Mouse (Mus musculus) embryonic facial prominence, embryonic 10.5 days (tissue): Measurements from ENCODE around the gene Capzb. TPM values are rescaled to one million over a fixed set of nuclear protein-coding genes. Genes with fewer than 3 reads are reported as not detected.

ENCODE experiments used
- DNase-seq: peaks from one replicate; pipeline ENCODE4 v3.0.0-alpha.2; 2017; ENCODE audit warnings: low spot score
- H3K27ac ChIP-seq: fragments of 300-500 bp; sonication (generic); replicated peaks from 2 replicates; pipeline ENCODE4 v1.5.1; 2016; ENCODE audit warnings: mild to moderate bottlenecking
- H3K27me3 ChIP-seq: fragments of 300-500 bp; sonication (generic); replicated peaks from 2 replicates; pipeline ENCODE4 v1.6.1; 2016; ENCODE audit warnings: low read depth, mild to moderate bottlenecking; ENCODE audit not compliant: poor library complexity, severe bottlenecking
- H3K36me3 ChIP-seq: fragments of 300-500 bp; sonication (generic); replicated peaks from 2 replicates; pipeline ENCODE4 v1.6.1; 2016; ENCODE audit warnings: mild to moderate bottlenecking, moderate library complexity
- H3K4me1 ChIP-seq: fragments of 300-500 bp; sonication (generic); 2 replicates; pipeline ENCODE4 v1.6.1; 2016
- H3K4me3 ChIP-seq: fragments of 300-500 bp; sonication (generic); 2 replicates; pipeline ENCODE4 v1.5.1; 2016; ENCODE audit warnings: mild to moderate bottlenecking, moderate library complexity
- H3K9me3 ChIP-seq: fragments of 300-500 bp; sonication (generic); 2 replicates; pipeline ENCODE4 v1.6.1; 2016; ENCODE audit warnings: mild to moderate bottlenecking
- WGBS: fragments of 180-500 bp; shearing (Covaris S2); methylation state at CpG from one replicate; pipeline ENCODE4 v1.1.7; 2016; 5-methylcytosine and 5-hydroxymethylcytosine counted together
- polyA plus RNA-seq: library from polyadenylated mRNA; unstranded; fragments of >200 nt; fragmentation: Nextera tagmentation; extraction: Ambion mirVana; gene quantifications from 2 replicates; pipeline ENCODE4 v1.2.1, GENCODE M21; 2016

Capzb gene
- polyA plus RNA-seq, 1 experiment from 2014 or later = 409 TPM

GRCm38 (mm10) chr4:139167107-139167506, 25.6 kb upstream of the Capzb start:
- peaks cover 22% of the 10 kb centered on the region for H3K4me1 ChIP-seq
- no peaks in the 10 kb centered on the region for H3K36me3 ChIP-seq
- WGBS = 75% methylated on average over 8 of the region's 8 CpGs
- no peak overlapping the region for H3K4me3 ChIP-seq
- no peak for DNase-seq
- H3K27me3 ChIP-seq = no peaks in the 10 kb centered on the region
- H3K27ac ChIP-seq = 0 out of 2 replicates have a peak overlapping the region, but pooled peaks have one; percentile 1
- no peaks in the 10 kb centered on the region for H3K9me3 ChIP-seq

- H3K27me3 ChIP-seq = no peaks in the 10 kb centered on the region
- H3K36me3 ChIP-seq = no peaks in the 10 kb centered on the region
- no peak overlapping the region for H3K4me3 ChIP-seq
- WGBS = 80% methylated on average over 15 of the region's 15 CpGs
- peak overlapping the region; percentile 45 for H3K27ac ChIP-seq
- peak; percentile 60 for DNase-seq
- peaks cover 22% of the 10 kb centered on the region for H3K4me1 ChIP-seq
- H3K9me3 ChIP-seq = no peaks in the 10 kb centered on the region
Observed at GRCm38 (mm10) chr4:139168985-139169747, 23.5 kb upstream of the Capzb start.

DNA sequence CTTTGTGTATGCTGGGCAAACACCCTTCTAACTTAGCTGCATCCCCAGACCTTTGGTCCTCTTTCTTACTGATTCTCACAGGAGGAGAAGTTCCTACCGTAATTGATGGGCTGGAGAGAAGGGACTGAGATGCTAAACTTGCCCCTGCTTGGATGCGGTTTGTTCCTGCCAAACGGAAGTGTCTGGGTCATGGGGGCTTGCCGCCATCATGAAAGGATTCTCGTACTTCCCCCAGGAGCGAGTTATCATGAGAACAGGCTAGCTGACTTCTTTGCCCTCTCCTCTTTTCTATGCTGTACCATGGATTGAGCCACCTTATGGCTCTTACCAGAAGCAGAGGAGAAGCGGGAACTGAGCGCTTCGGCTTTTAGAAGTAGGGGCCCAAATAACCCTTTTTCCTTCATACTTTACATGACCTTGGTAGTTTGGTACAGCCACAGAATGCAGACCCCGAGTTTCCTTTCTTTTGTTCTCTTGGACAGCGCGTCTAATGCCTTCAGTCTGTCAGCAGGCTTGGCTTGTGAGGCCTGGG, 22.9 kb upstream of the Capzb start:
- H3K27me3 ChIP-seq = no peaks in the 10 kb centered on the region
- H3K4me3 ChIP-seq = no peak overlapping the region
- DNase-seq = peak; percentile 22
- H3K4me1 ChIP-seq = peaks cover 22% of the 10 kb centered on the region
- H3K9me3 ChIP-seq = no peaks in the 10 kb centered on the region
- WGBS = 53% methylated on average over 12 of the region's 12 CpGs
- no peaks in the 10 kb centered on the region for H3K36me3 ChIP-seq
- peak overlapping the region; percentile 45 for H3K27ac ChIP-seq

GRCm38 (mm10) chr4:139175061-139175971, 17.4 kb upstream of the Capzb start:
- H3K27me3 ChIP-seq = no peaks in the 10 kb centered on the region
- H3K4me3 ChIP-seq = no peak overlapping the region
- peaks cover 10% of the 10 kb centered on the region; the same call in 1 of the 2 replicates for H3K9me3 ChIP-seq
- H3K27ac ChIP-seq = no peak overlapping the region
- no peaks in the 10 kb centered on the region for H3K36me3 ChIP-seq
- WGBS = 64% methylated on average over 20 of the region's 20 CpGs
- H3K4me1 ChIP-seq = peaks cover 19% of the 10 kb centered on the region
- DNase-seq = peak; percentile 16

- no peak overlapping the region for H3K27ac ChIP-seq
- 77% methylated on average over 6 of the region's 6 CpGs for WGBS
- no peak for DNase-seq
- H3K9me3 ChIP-seq = peaks cover 10% of the 10 kb centered on the region; the same call in 1 of the 2 replicates
- peaks cover 19% of the 10 kb centered on the region for H3K4me1 ChIP-seq
- no peaks in the 10 kb centered on the region for H3K27me3 ChIP-seq
- H3K36me3 ChIP-seq = no peaks in the 10 kb centered on the region
- no peak overlapping the region for H3K4me3 ChIP-seq
Observed at GRCm38 (mm10) chr4:139176023-139176422, 16.7 kb upstream of the Capzb start.

DNA sequence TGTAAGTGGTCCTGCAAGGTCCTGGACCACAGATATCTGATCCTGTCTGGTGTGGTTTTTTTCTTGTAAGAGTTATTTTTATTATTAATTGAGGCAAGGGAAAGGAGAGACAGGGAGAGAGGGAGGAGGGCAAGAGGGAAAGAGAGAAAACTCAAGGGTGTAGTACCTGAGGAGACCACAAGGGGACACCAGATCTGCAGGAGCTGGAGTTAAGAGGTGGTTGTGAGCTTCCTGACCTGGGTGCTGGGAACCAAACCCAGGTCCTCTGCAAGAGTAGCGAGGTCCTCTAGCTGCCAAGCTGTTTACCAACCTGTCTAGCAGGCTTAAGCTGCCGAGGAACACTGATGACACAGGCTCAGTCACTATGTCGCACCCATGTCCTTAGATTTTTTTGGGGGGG, 14.8 kb upstream of the Capzb start:
- Histone ChIP-seq H3K4me1 (peaks cover 23% of the 10 kb centered on the region), H3K27me3 (no peaks in the 10 kb centered on the region), H3K4me3 (no peak overlapping the region), H3K36me3 (no peaks in the 10 kb centered on the region), H3K9me3 (peaks cover 10% of the 10 kb centered on the region; the same call in 1 of the 2 replicates), H3K27ac (no peak overlapping the region)
- no peak for DNase-seq
- 92% methylated on average over 3 of the region's 3 CpGs for WGBS

- 96% methylated on average over 11 of the region's 11 CpGs for WGBS
Observed at GRCm38 (mm10) chr4:139178377-139178776, 14.3 kb upstream of the Capzb start.

GRCm38 (mm10) chr4:139179218-139179617, 13.5 kb upstream of the Capzb start:
- peaks cover 10% of the 10 kb centered on the region; the same call in 1 of the 2 replicates for H3K9me3 ChIP-seq
- no peak overlapping the region for H3K27ac ChIP-seq
- H3K36me3 ChIP-seq = no peaks in the 10 kb centered on the region
- peaks cover 23% of the 10 kb centered on the region for H3K4me1 ChIP-seq
- no peak overlapping the region for H3K4me3 ChIP-seq
- WGBS = 85% methylated on average over 2 of the region's 2 CpGs
- no peak for DNase-seq
- H3K27me3 ChIP-seq = no peaks in the 10 kb centered on the region

More at GRCm38 (mm10) chr4:139178377-139178776, 14.3 kb upstream of the Capzb start:
- Histone ChIP-seq H3K4me1 (peaks cover 23% of the 10 kb centered on the region), H3K27ac (no peak overlapping the region), H3K27me3 (no peaks in the 10 kb centered on the region), H3K9me3 (peaks cover 10% of the 10 kb centered on the region; the same call in 1 of the 2 replicates), H3K4me3 (no peak overlapping the region), H3K36me3 (no peaks in the 10 kb centered on the region)
- no peak for DNase-seq

GRCm38 (mm10) chr4:139179731-139180625, 12.7 kb upstream of the Capzb start:
- Histone ChIP-seq H3K9me3 (peaks cover 10% of the 10 kb centered on the region; the same call in 1 of the 2 replicates), H3K27me3 (no peaks in the 10 kb centered on the region), H3K27ac (no peak overlapping the region), H3K36me3 (no peaks in the 10 kb centered on the region), H3K4me1 (peaks cover 23% of the 10 kb centered on the region), H3K4me3 (no peak overlapping the region)
- 85% methylated on average over 17 of the region's 17 CpGs for WGBS
- DNase-seq = no peak

DNA sequence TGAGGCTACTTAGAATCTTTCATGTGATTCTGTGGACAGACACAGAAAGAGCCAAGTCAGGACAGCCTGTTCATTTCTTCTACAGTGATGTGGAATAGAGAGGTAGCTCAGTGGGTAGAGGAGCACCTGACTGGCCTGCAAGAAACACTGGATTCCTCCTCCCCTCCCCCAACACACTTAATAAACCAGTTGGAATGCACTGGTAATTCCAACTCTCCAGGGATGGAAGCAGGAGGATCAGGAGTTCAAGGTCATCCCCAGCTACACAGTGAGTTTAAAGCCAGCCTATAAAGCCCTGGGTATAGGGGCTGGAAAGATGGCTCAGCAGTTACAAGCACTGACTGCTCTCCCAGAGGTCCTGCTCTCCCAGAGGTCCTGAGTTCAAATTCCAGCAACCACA, 10.2 kb upstream of the Capzb start:
- Histone ChIP-seq H3K36me3 (no peaks in the 10 kb centered on the region), H3K4me3 (no peak overlapping the region), H3K4me1 (peaks cover 9% of the 10 kb centered on the region; the same call in 1 of the 2 replicates), H3K27me3 (no peaks in the 10 kb centered on the region), H3K27ac (no peak overlapping the region), H3K9me3 (peaks cover 10% of the 10 kb centered on the region; the same call in 1 of the 2 replicates)
- DNase-seq = no peak

- DNase-seq = no peak
- Histone ChIP-seq H3K4me3 (no peak overlapping the region), H3K27me3 (no peaks in the 10 kb centered on the region), H3K27ac (no peak overlapping the region), H3K4me1 (peaks cover 4% of the 10 kb centered on the region; the same call in 1 of the 2 replicates), H3K36me3 (no peaks in the 10 kb centered on the region), H3K9me3 (no peaks in the 10 kb centered on the region)
- WGBS = 83% methylated on average over 5 of the region's 5 CpGs
Observed at GRCm38 (mm10) chr4:139185766-139186442, 6.8 kb upstream of the Capzb start.
